Mouse (Mus musculus): ENCODE measurements at regions not wholly inside any gene's neighbourhood (a gene's known extent, or its start where the extent isn't known, plus 50 kb on each side); places are given as distances from the start of the nearest gene placed in this dataset.

DNA sequence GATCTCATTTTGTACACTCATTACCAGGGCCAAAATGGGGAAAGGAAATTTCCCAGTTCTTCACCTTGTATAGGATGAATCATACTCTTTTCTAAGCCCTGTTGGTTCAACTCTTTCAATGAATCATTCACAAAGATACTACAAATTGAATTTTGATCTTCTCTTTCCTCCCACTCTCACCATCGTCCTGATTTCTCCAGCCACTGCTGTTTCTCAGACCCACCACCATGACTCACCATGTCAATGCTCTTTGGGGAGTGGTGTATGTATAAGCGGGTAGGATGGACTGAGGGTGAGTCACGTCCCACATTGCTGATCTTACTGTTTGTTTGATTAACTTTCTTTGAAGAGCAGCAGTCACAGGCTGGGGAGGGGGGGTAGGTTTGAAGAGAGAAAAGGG, 412.3 kb upstream of the Gm10131 start:
- H3ac ChIP-seq (ENCODE audit: control insufficient read depth, insufficient read length, low read depth), result no peak overlapping the region
- no peaks in the 10 kb centered on the region for H3K79me2 ChIP-seq (ENCODE audit: control insufficient read depth, insufficient read depth)
- TF ChIP-seq MYOD1 (IDR thresholded peaks at IDR 0.05; ENCODE audit: control insufficient read depth, insufficient read length, low read depth), result no peak
- TF ChIP-seq CEBPB (IDR thresholded peaks at IDR 0.05; ENCODE audit: low read depth), result peak; percentile 10
- peak; percentile 91 for TF ChIP-seq FOSL1 (IDR thresholded peaks at IDR 0.05; ENCODE audit: insufficient read depth, low read length, poor library complexity, severe bottlenecking)
- peak; percentile 72 for TF ChIP-seq MAX (IDR thresholded peaks at IDR 0.05)
- TF ChIP-seq CTCF (IDR thresholded peaks at IDR 0.05; ENCODE audit: control insufficient read depth, insufficient read depth, insufficient read length), result no peak
- no peak overlapping the region for H3K4me3 ChIP-seq (ENCODE audit: insufficient read depth, poor library complexity, severe bottlenecking)
- H3K36me3 ChIP-seq (ENCODE audit: control insufficient read depth, insufficient read depth), result no peaks in the 10 kb centered on the region
- H3K79me3 ChIP-seq (ENCODE audit: low read depth), result no peaks in the 10 kb centered on the region
- H3K27me3 ChIP-seq (ENCODE audit: control insufficient read depth, insufficient read depth, insufficient read length), result no peaks in the 10 kb centered on the region

- Histone ChIP-seq H3K79me3 (ENCODE audit: low read depth) (no peaks in the 10 kb centered on the region), H3K79me2 (ENCODE audit: control insufficient read depth, insufficient read depth) (no peaks in the 10 kb centered on the region)
- TF ChIP-seq USF1 (IDR thresholded peaks at IDR 0.05; ENCODE audit: low read depth), result no peak
- no peak for TF ChIP-seq CEBPB (IDR thresholded peaks at IDR 0.05; ENCODE audit: low read depth)
- TF ChIP-seq MYOG (IDR thresholded peaks at IDR 0.05; ENCODE audit: control insufficient read depth, extremely low read depth, insufficient read length), result no peak
- no peak for TF ChIP-seq CTCF (IDR thresholded peaks at IDR 0.05; ENCODE audit: control insufficient read depth, insufficient read depth, insufficient read length)
- TF ChIP-seq MYOD1 (IDR thresholded peaks at IDR 0.05; ENCODE audit: control insufficient read depth, insufficient read length, low read depth), result no peak
- no peak for TF ChIP-seq MAX (IDR thresholded peaks at IDR 0.05)
- TF ChIP-seq FOSL1 (IDR thresholded peaks at IDR 0.05; ENCODE audit: insufficient read depth, low read length, poor library complexity, severe bottlenecking), result no peak
Observed at GRCm38 (mm10) chr8:34521316-34521715, 409.8 kb upstream of the Gm10131 start.

GRCm38 (mm10) chr8:34520664-34521063, 409.1 kb upstream of the Gm10131 start:
- no peak overlapping the region for H3K4me3 ChIP-seq (ENCODE audit: insufficient read depth, poor library complexity, severe bottlenecking)
- H3K27me3 ChIP-seq (ENCODE audit: control insufficient read depth, insufficient read depth, insufficient read length), result no peaks in the 10 kb centered on the region
- H3K79me2 ChIP-seq (ENCODE audit: control insufficient read depth, insufficient read depth), result no peaks in the 10 kb centered on the region
- no peak overlapping the region for H3ac ChIP-seq (ENCODE audit: control insufficient read depth, insufficient read length, low read depth)
- no peaks in the 10 kb centered on the region for H3K79me3 ChIP-seq (ENCODE audit: low read depth)
- TF ChIP-seq USF1 (IDR thresholded peaks at IDR 0.05; ENCODE audit: low read depth) (no peak), MYOG (IDR thresholded peaks at IDR 0.05; ENCODE audit: control insufficient read depth, extremely low read depth, insufficient read length) (no peak), FOSL1 (IDR thresholded peaks at IDR 0.05; ENCODE audit: insufficient read depth, low read length, poor library complexity, severe bottlenecking) (no peak), CEBPB (IDR thresholded peaks at IDR 0.05; ENCODE audit: low read depth) (no peak), CTCF (IDR thresholded peaks at IDR 0.05; ENCODE audit: control insufficient read depth, insufficient read depth, insufficient read length) (no peak), MAX (IDR thresholded peaks at IDR 0.05) (no peak), MYOD1 (IDR thresholded peaks at IDR 0.05; ENCODE audit: control insufficient read depth, insufficient read length, low read depth) (no peak)
- no peaks in the 10 kb centered on the region for H3K36me3 ChIP-seq (ENCODE audit: control insufficient read depth, insufficient read depth)

More at GRCm38 (mm10) chr8:34521316-34521715, 409.8 kb upstream of the Gm10131 start:
- H3K4me3 ChIP-seq (ENCODE audit: insufficient read depth, poor library complexity, severe bottlenecking), result no peak overlapping the region
- no peaks in the 10 kb centered on the region for H3K36me3 ChIP-seq (ENCODE audit: control insufficient read depth, insufficient read depth)
- H3ac ChIP-seq (ENCODE audit: control insufficient read depth, insufficient read length, low read depth), result no peak overlapping the region
- no peaks in the 10 kb centered on the region for H3K27me3 ChIP-seq (ENCODE audit: control insufficient read depth, insufficient read depth, insufficient read length)

GRCm38 (mm10) chr8:34513459-34514090, 402.0 kb upstream of the Gm10131 start:
- H3K79me3 ChIP-seq (ENCODE audit: low read depth), result no peaks in the 10 kb centered on the region
- no peak overlapping the region for H3K4me3 ChIP-seq (ENCODE audit: insufficient read depth, poor library complexity, severe bottlenecking)
- no peak overlapping the region for H3ac ChIP-seq (ENCODE audit: control insufficient read depth, insufficient read length, low read depth)
- H3K36me3 ChIP-seq (ENCODE audit: control insufficient read depth, insufficient read depth), result no peaks in the 10 kb centered on the region
- TF ChIP-seq MYOD1 (IDR thresholded peaks at IDR 0.05; ENCODE audit: control insufficient read depth, insufficient read length, low read depth) (no peak), FOSL1 (IDR thresholded peaks at IDR 0.05; ENCODE audit: insufficient read depth, low read length, poor library complexity, severe bottlenecking) (no peak), MAX (IDR thresholded peaks at IDR 0.05) (no peak), USF1 (IDR thresholded peaks at IDR 0.05; ENCODE audit: low read depth) (no peak), CTCF (IDR thresholded peaks at IDR 0.05; ENCODE audit: control insufficient read depth, insufficient read depth, insufficient read length) (no peak), CEBPB (IDR thresholded peaks at IDR 0.05; ENCODE audit: low read depth) (no peak), MYOG (IDR thresholded peaks at IDR 0.05; ENCODE audit: control insufficient read depth, extremely low read depth, insufficient read length) (no peak)
- no peaks in the 10 kb centered on the region for H3K27me3 ChIP-seq (ENCODE audit: control insufficient read depth, insufficient read depth, insufficient read length)
- no peaks in the 10 kb centered on the region for H3K79me2 ChIP-seq (ENCODE audit: control insufficient read depth, insufficient read depth)

DNA sequence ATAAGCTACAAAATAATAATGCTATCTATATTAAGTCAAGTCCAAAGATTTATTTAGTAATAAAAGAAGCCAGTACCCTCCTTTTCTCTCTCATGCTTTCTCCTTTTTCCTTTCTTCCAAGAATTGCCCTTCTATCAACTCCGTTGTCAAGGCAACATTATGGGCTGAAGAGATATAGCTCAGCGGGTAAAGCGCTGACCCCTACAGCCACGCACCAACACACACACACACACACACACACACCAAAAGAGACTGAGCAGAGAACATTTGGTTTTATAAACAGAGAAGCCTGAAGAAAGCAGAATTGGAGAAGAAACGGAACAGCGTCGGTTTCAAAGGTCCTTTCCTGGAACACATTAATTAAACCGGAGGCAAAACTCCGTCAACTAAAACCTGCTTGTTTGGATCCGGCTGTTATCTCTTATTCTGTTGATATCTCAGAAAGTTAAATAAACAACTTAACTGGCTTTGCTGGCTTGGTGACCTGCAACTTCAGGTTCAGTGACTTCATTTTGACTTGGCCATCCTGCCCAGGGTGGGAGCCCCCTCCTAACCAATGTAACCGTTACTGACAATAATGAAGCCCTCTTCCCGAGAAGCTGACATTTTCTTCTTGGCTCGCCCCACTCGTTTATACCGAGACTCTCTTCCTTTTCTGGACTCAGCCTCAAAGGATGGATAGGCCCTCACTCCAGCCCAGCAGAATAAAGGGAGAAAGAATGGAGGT, 394.5 kb upstream of the Gm10131 start:
- Histone ChIP-seq H3K36me3 (ENCODE audit: control insufficient read depth, insufficient read depth) (no peaks in the 10 kb centered on the region), H3K79me3 (ENCODE audit: low read depth) (no peaks in the 10 kb centered on the region), H3ac (ENCODE audit: control insufficient read depth, insufficient read length, low read depth) (no peak overlapping the region), H3K27me3 (ENCODE audit: control insufficient read depth, insufficient read depth, insufficient read length) (no peaks in the 10 kb centered on the region), H3K79me2 (ENCODE audit: control insufficient read depth, insufficient read depth) (no peaks in the 10 kb centered on the region), H3K4me3 (ENCODE audit: insufficient read depth, poor library complexity, severe bottlenecking) (no peak overlapping the region)
- TF ChIP-seq CEBPB (IDR thresholded peaks at IDR 0.05; ENCODE audit: low read depth) (no peak), MYOD1 (IDR thresholded peaks at IDR 0.05; ENCODE audit: control insufficient read depth, insufficient read length, low read depth) (no peak), USF1 (IDR thresholded peaks at IDR 0.05; ENCODE audit: low read depth) (no peak), MYOG (IDR thresholded peaks at IDR 0.05; ENCODE audit: control insufficient read depth, extremely low read depth, insufficient read length) (no peak), CTCF (IDR thresholded peaks at IDR 0.05; ENCODE audit: control insufficient read depth, insufficient read depth, insufficient read length) (no peak), MAX (IDR thresholded peaks at IDR 0.05) (no peak), FOSL1 (IDR thresholded peaks at IDR 0.05; ENCODE audit: insufficient read depth, low read length, poor library complexity, severe bottlenecking) (no peak)

Data from C2C12 (cell line).